12 mouse cellular contexts compared by ENCODE assay signal in genomic region chr9:32016286-32016685, GRCm38 (mm10).
DNase-seq lines count a peak whose midpoint lies in the region; ATAC-seq lines count a peak whose summit lies in the region.
"Had no signal": no experiment of that assay in that cellular context is flagged by ENCODE, and none has a peak within 500 bp of the region (broad histone marks: within the 10 kb centered on the region; RNA-seq: fewer than 3 reads in every experiment).

No protein-coding gene starts in this region.

- H3K27me3 ChIP-seq in liver, embryonic 12.5 days (replicated peaks): no peaks in the 10 kb centered on the region

- H3K9me3 ChIP-seq in liver, embryonic 12.5 days (replicated peaks): no peaks in the 10 kb centered on the region

- 50% methylated on average over 4 of the region's 4 CpGs for WGBS in liver, embryonic 12.5 days (ENCODE audit: insufficient replicate concordance)

- intact Hi-C loops in heart, postnatal 14 days (cut with DNase I): no loop called here
- intact Hi-C loops in left cerebral cortex, postnatal 25 days (cut with DNase I): no loop called here

- no peak overlapping the region for H3K27ac ChIP-seq in liver, embryonic 12.5 days

- H3K36me3 ChIP-seq in liver, embryonic 12.5 days: no peaks in the 10 kb centered on the region

- peak; percentile 91 for DNase-seq in heart, adult 11 months
- DNase-seq in heart, postnatal 14 days: no peak
- peak; percentile 85 for DNase-seq in brain, adult 2 months (ENCODE audit: low read depth, low spot score)
- peak; percentile 38 to 52 for DNase-seq in frontal cortex, adult 2 months (ENCODE audit: extremely low spot score in 1 of 2, low spot score in 1 of 2)
- DNase-seq in left cerebral cortex, postnatal 25 days (ENCODE audit: low spot score in 2 of 2): peak; percentile 21 to 65
- DNase-seq in urinary bladder, postnatal 36 days (ENCODE audit: low spot score in 2 of 2): no peak
- no peak for DNase-seq in ovary, postnatal 10 days (ENCODE audit: low spot score)
- DNase-seq: heart, postnatal 10 days; kidney, postnatal 36 days; lung, adult 18-20 months; thymus, postnatal 14 days had no signal

- no peak overlapping the region for H3K4me2 ChIP-seq in liver, embryonic 12.5 days

- H3K4me3 ChIP-seq in liver, embryonic 12.5 days: no peak overlapping the region

- no peak for ATAC-seq in liver, embryonic 12.5 days

- no peaks in the 10 kb centered on the region for H3K4me1 ChIP-seq in liver, embryonic 12.5 days

- H3K9ac ChIP-seq in liver, embryonic 12.5 days: no peak overlapping the region

Comparison
In these comparisons a context has a peak if more than half of its experiments do, and no peak if none do; other contexts are left out.
1. DNase-seq: peak in heart, adult 11 months (single experiment), brain, adult 2 months (single experiment), frontal cortex, adult 2 months (2 of 2) and left cerebral cortex, postnatal 25 days (2 of 2); none in heart, postnatal 14 days (0 of 2), urinary bladder, postnatal 36 days (0 of 2) and ovary, postnatal 10 days (single experiment).